Mouse (Mus musculus): ENCODE data around the gene Dhx35.

DNA sequence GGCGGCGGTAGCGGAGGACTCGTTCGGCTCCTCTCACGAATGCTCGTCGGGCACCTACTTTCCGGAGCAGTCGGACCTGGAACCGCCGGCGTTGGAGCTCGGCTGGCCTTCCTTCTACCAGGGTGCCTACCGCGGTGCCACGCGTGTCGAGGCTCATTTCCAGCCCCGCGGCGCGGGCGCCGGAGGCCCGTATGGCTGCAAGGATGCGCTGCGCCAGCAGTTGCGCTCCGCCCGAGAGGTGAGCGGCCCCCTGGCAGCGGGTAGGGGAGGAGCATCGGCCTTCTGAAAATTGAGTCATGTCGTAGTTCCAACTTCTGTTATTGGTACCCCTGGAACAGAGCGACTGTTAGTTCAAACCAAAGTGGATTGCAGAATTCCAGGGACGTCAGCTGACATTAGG is 26.3 kb upstream of the Dhx35 start:
- TF ChIP-seq CTCF (IDR thresholded peaks at IDR 0.05; ENCODE audit: low read depth, low read length) (no peak), POLR2A (IDR thresholded peaks at IDR 0.05; ENCODE audit: insufficient read depth, low read length) (no peak)

Data from ES-Bruce4 (cell line).